Mouse (Mus musculus): ENCODE data around the gene Adgrl3. TPM values are rescaled to one million over a fixed set of nuclear protein-coding genes. Genes with fewer than 3 reads are reported as not detected.

Adgrl3 gene
- polyA plus RNA-seq, 1 experiment: 17.1 TPM

GRCm38 (mm10) chr5:81022306-81023071, 2.6 kb downstream of the Adgrl3 start:
- no peak for TF ChIP-seq CTCF (IDR thresholded peaks at IDR 0.05; ENCODE audit: control insufficient read depth, insufficient read depth, insufficient replicate concordance, low read depth, low read length)
- H3K4me3 ChIP-seq (ENCODE audit: control insufficient read depth, low read depth, low read length): peak overlapping the region; percentile 16
- no peak overlapping the region for H3K27ac ChIP-seq (ENCODE audit: control insufficient read depth, insufficient read depth, low read depth, low read length)
- H3K36me3 ChIP-seq (ENCODE audit: control insufficient read depth, insufficient read depth, low read length): no peaks in the 10 kb centered on the region
- peaks cover 19% of the 10 kb centered on the region for H3K4me1 ChIP-seq (ENCODE audit: control insufficient read depth, insufficient read depth, low read length)
- no peaks in the 10 kb centered on the region; the same call in 1 of the 2 replicates for H3K27me3 ChIP-seq (ENCODE audit: control insufficient read depth, insufficient read depth, low read length)

- H3K27ac ChIP-seq (ENCODE audit: control insufficient read depth, insufficient read depth, low read depth, low read length): no peak overlapping the region
- no peak for TF ChIP-seq POLR2A (IDR thresholded peaks at IDR 0.05; ENCODE audit: control insufficient read depth, low read depth, low read length)
- no peak for TF ChIP-seq CTCF (IDR thresholded peaks at IDR 0.05; ENCODE audit: control insufficient read depth, insufficient read depth, insufficient replicate concordance, low read depth, low read length)
- no peaks in the 10 kb centered on the region for H3K36me3 ChIP-seq (ENCODE audit: control insufficient read depth, insufficient read depth, low read length)
- peaks cover 19% of the 10 kb centered on the region for H3K4me1 ChIP-seq (ENCODE audit: control insufficient read depth, insufficient read depth, low read length)
- no peak overlapping the region for H3K4me3 ChIP-seq (ENCODE audit: control insufficient read depth, low read depth, low read length)
- no peaks in the 10 kb centered on the region; the same call in 1 of the 2 replicates for H3K27me3 ChIP-seq (ENCODE audit: control insufficient read depth, insufficient read depth, low read length)
Observed at GRCm38 (mm10) chr5:81023923-81024715, 4.2 kb downstream of the Adgrl3 start.

DNA sequence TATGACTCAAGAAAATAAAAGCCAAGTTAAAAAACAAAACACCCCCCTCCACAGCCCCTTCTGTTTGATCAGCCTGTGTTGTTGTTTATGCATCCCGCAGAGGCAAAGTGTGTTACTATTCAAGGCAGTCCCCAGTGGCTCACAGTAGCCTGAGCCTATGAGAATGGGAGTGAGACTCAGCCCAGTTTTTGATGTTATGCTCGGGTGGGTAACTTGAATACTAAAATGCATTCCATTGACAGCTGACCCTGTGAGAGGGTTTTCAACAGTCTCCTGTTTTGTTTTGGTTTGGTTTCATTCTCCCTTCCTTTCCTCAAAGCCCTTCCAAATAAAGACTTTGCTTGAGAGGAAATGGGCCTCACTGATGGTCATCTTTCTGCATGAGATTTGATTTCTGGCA, 8.9 kb downstream of the Adgrl3 start:
- Histone ChIP-seq H3K36me3 (ENCODE audit: control insufficient read depth, insufficient read depth, low read length) (no peaks in the 10 kb centered on the region), H3K4me1 (ENCODE audit: control insufficient read depth, insufficient read depth, low read length) (no peaks in the 10 kb centered on the region), H3K27me3 (ENCODE audit: control insufficient read depth, insufficient read depth, low read length) (no peaks in the 10 kb centered on the region), H3K4me3 (ENCODE audit: control insufficient read depth, low read depth, low read length) (no peak overlapping the region), H3K27ac (ENCODE audit: control insufficient read depth, insufficient read depth, low read depth, low read length) (no peak overlapping the region)
- no peak for TF ChIP-seq CTCF (IDR thresholded peaks at IDR 0.05; ENCODE audit: control insufficient read depth, insufficient read depth, insufficient replicate concordance, low read depth, low read length)
- no peak for TF ChIP-seq POLR2A (IDR thresholded peaks at IDR 0.05; ENCODE audit: control insufficient read depth, low read depth, low read length)

GRCm38 (mm10) chr5:81037091-81037490, 17.2 kb downstream of the Adgrl3 start:
- TF ChIP-seq CTCF (IDR thresholded peaks at IDR 0.05; ENCODE audit: control insufficient read depth, insufficient read depth, insufficient replicate concordance, low read depth, low read length) (no peak), POLR2A (IDR thresholded peaks at IDR 0.05; ENCODE audit: control insufficient read depth, low read depth, low read length) (no peak)
- H3K27ac ChIP-seq (ENCODE audit: control insufficient read depth, insufficient read depth, low read depth, low read length): no peak overlapping the region
- H3K4me1 ChIP-seq (ENCODE audit: control insufficient read depth, insufficient read depth, low read length): no peaks in the 10 kb centered on the region
- no peaks in the 10 kb centered on the region for H3K27me3 ChIP-seq (ENCODE audit: control insufficient read depth, insufficient read depth, low read length)
- H3K4me3 ChIP-seq (ENCODE audit: control insufficient read depth, low read depth, low read length): no peak overlapping the region
- no peaks in the 10 kb centered on the region for H3K36me3 ChIP-seq (ENCODE audit: control insufficient read depth, insufficient read depth, low read length)

DNA sequence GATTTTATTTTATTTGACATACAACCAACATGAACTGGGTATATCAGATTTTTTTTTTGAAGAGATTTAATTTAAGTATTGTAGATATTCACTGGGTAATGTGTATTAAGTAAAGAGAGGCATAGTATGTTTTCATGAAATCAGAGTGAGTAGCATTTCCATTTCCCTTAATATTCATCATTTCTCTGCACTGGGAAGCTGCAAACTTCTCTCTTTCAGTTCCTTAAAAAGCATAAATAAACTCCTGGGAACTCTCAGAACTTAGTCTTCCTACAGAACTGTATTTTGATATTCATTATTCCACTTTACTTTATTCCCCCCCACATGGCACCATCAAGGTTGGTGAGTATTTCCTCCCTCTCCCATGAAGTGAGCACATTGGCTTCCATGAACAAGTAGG, 23.9 kb downstream of the Adgrl3 start:
- Histone ChIP-seq H3K36me3 (ENCODE audit: control insufficient read depth, insufficient read depth, low read length) (no peaks in the 10 kb centered on the region), H3K27me3 (ENCODE audit: control insufficient read depth, insufficient read depth, low read length) (no peaks in the 10 kb centered on the region), H3K4me1 (ENCODE audit: control insufficient read depth, insufficient read depth, low read length) (peaks cover 2% of the 10 kb centered on the region; the same call in 1 of the 2 replicates), H3K4me3 (ENCODE audit: control insufficient read depth, low read depth, low read length) (no peak overlapping the region), H3K27ac (ENCODE audit: control insufficient read depth, insufficient read depth, low read depth, low read length) (no peak overlapping the region)
- TF ChIP-seq POLR2A (IDR thresholded peaks at IDR 0.05; ENCODE audit: control insufficient read depth, low read depth, low read length) (no peak), CTCF (IDR thresholded peaks at IDR 0.05; ENCODE audit: control insufficient read depth, insufficient read depth, insufficient replicate concordance, low read depth, low read length) (no peak)

- no peak for TF ChIP-seq POLR2A (IDR thresholded peaks at IDR 0.05; ENCODE audit: control insufficient read depth, low read depth, low read length)
- TF ChIP-seq CTCF (IDR thresholded peaks at IDR 0.05; ENCODE audit: control insufficient read depth, insufficient read depth, insufficient replicate concordance, low read depth, low read length): no peak
- Histone ChIP-seq H3K4me3 (ENCODE audit: control insufficient read depth, low read depth, low read length) (no peak overlapping the region), H3K27ac (ENCODE audit: control insufficient read depth, insufficient read depth, low read depth, low read length) (no peak overlapping the region), H3K36me3 (ENCODE audit: control insufficient read depth, insufficient read depth, low read length) (no peaks in the 10 kb centered on the region), H3K27me3 (ENCODE audit: control insufficient read depth, insufficient read depth, low read length) (no peaks in the 10 kb centered on the region), H3K4me1 (ENCODE audit: control insufficient read depth, insufficient read depth, low read length) (peaks cover 2% of the 10 kb centered on the region; the same call in 1 of the 2 replicates)
Observed at GRCm38 (mm10) chr5:81046128-81046527, 26.2 kb downstream of the Adgrl3 start.

GRCm38 (mm10) chr5:81054628-81055027, 34.7 kb downstream of the Adgrl3 start:
- no peak overlapping the region for H3K4me3 ChIP-seq (ENCODE audit: control insufficient read depth, low read depth, low read length)
- H3K27ac ChIP-seq (ENCODE audit: control insufficient read depth, insufficient read depth, low read depth, low read length): no peak overlapping the region
- H3K27me3 ChIP-seq (ENCODE audit: control insufficient read depth, insufficient read depth, low read length): no peaks in the 10 kb centered on the region
- TF ChIP-seq CTCF (IDR thresholded peaks at IDR 0.05; ENCODE audit: control insufficient read depth, insufficient read depth, insufficient replicate concordance, low read depth, low read length): no peak
- TF ChIP-seq POLR2A (IDR thresholded peaks at IDR 0.05; ENCODE audit: control insufficient read depth, low read depth, low read length): no peak
- no peaks in the 10 kb centered on the region for H3K36me3 ChIP-seq (ENCODE audit: control insufficient read depth, insufficient read depth, low read length)
- H3K4me1 ChIP-seq (ENCODE audit: control insufficient read depth, insufficient read depth, low read length): no peaks in the 10 kb centered on the region
